Mouse (Mus musculus): Measurements from ENCODE around the gene Dlec1. TPM values are rescaled to one million over a fixed set of nuclear protein-coding genes. Genes with fewer than 3 reads are reported as not detected.

The Dlec1 gene
- polyA plus RNA-seq (2015; fragmentation: Nextera tagmentation; extraction: Ambion mirVana): 0.05 TPM in 2 replicates

- 0 out of 2 replicates have a peak within 1 kb of the TSS, but pooled peaks have one; percentile 1 for H3K9ac ChIP-seq (replicated peaks)
- peak; percentile 28 for TF ChIP-seq CTCF (IDR thresholded peaks at IDR 0.05; ENCODE audit: low read depth)
- TF ChIP-seq EP300 (IDR thresholded peaks at IDR 0.05; ENCODE audit: low read depth): no peak
- H3K4me3 ChIP-seq (ENCODE audit: low read depth, low read length): peak within 1 kb of the TSS; percentile 55
- peaks cover 10% of the 10 kb centered on the region; the same call in 1 of the 2 replicates for H3K4me1 ChIP-seq (ENCODE audit: insufficient read depth)
- no peaks in the 10 kb centered on the region for H3K36me3 ChIP-seq (replicated peaks; ENCODE audit: insufficient read depth, low read length)
- no peaks in the 10 kb centered on the region for H3K9me3 ChIP-seq (ENCODE audit: low read length)
- DNase-seq (peak; percentile 72), ATAC-seq (peak; percentile 83)
- 4% methylated on average over 44 of the region's 44 CpGs for WGBS (ENCODE audit: insufficient replicate concordance)
- H3K4me2 ChIP-seq (ENCODE audit: low read depth, low read length): peak within 1 kb of the TSS; percentile 76
- H3K27ac ChIP-seq (ENCODE audit: low read depth): no peak within 1 kb of the TSS
- 0 out of 2 replicates have a peak, but pooled peaks cover 4% of the 10 kb centered on the region for H3K27me3 ChIP-seq (ENCODE audit: insufficient read depth, low read length)
Measured at GRCm38 (mm10) chr9:119101992-119102782, at the start of gene Dlec1. Gene Dlec1 (plus strand): TSS chr9:119102478.

- no peak for ATAC-seq
- Histone ChIP-seq H3K27me3 (ENCODE audit: insufficient read depth, low read length) (0 out of 2 replicates have a peak, but pooled peaks cover 4% of the 10 kb centered on the region), H3K36me3 (replicated peaks; ENCODE audit: insufficient read depth, low read length) (no peaks in the 10 kb centered on the region), H3K27ac (ENCODE audit: low read depth) (no peak overlapping the region), H3K4me3 (ENCODE audit: low read depth, low read length) (no peak overlapping the region), H3K9me3 (ENCODE audit: low read length) (no peaks in the 10 kb centered on the region), H3K4me1 (ENCODE audit: insufficient read depth) (peaks cover 17% of the 10 kb centered on the region), H3K9ac (replicated peaks) (no peak overlapping the region), H3K4me2 (ENCODE audit: low read depth, low read length) (no peak overlapping the region)
- DNase-seq: no peak
- TF ChIP-seq EP300 (IDR thresholded peaks at IDR 0.05; ENCODE audit: low read depth) (no peak), CTCF (IDR thresholded peaks at IDR 0.05; ENCODE audit: low read depth) (no peak)
- WGBS (ENCODE audit: insufficient replicate concordance): 58% methylated on average over 9 of the region's 9 CpGs
Measured at GRCm38 (mm10) chr9:119053964-119054576, 48.2 kb upstream of the Dlec1 start.

GRCm38 (mm10) chr9:119055336-119055735 is 46.9 kb upstream of the Dlec1 start:
- H3K9ac ChIP-seq (replicated peaks): no peak overlapping the region
- H3K4me3 ChIP-seq (ENCODE audit: low read depth, low read length): no peak overlapping the region
- TF ChIP-seq CTCF (IDR thresholded peaks at IDR 0.05; ENCODE audit: low read depth) (no peak), EP300 (IDR thresholded peaks at IDR 0.05; ENCODE audit: low read depth) (no peak)
- DNase-seq: no peak
- H3K27ac ChIP-seq (ENCODE audit: low read depth): no peak overlapping the region
- H3K4me2 ChIP-seq (ENCODE audit: low read depth, low read length): no peak overlapping the region
- H3K36me3 ChIP-seq (replicated peaks; ENCODE audit: insufficient read depth, low read length): no peaks in the 10 kb centered on the region
- no peaks in the 10 kb centered on the region for H3K9me3 ChIP-seq (ENCODE audit: low read length)
- H3K27me3 ChIP-seq (ENCODE audit: insufficient read depth, low read length): 0 out of 2 replicates have a peak, but pooled peaks cover 4% of the 10 kb centered on the region
- H3K4me1 ChIP-seq (ENCODE audit: insufficient read depth): peaks cover 17% of the 10 kb centered on the region
- WGBS (ENCODE audit: insufficient replicate concordance): 60% methylated on average over 4 of the region's 4 CpGs
- ATAC-seq: no peak

- TF ChIP-seq EP300 (IDR thresholded peaks at IDR 0.05; ENCODE audit: low read depth) (no peak), CTCF (IDR thresholded peaks at IDR 0.05; ENCODE audit: low read depth) (no peak)
- Histone ChIP-seq H3K4me3 (ENCODE audit: low read depth, low read length) (no peak overlapping the region), H3K9ac (replicated peaks) (no peak overlapping the region), H3K9me3 (ENCODE audit: low read length) (no peaks in the 10 kb centered on the region), H3K4me1 (ENCODE audit: insufficient read depth) (peaks cover 3% of the 10 kb centered on the region), H3K36me3 (replicated peaks; ENCODE audit: insufficient read depth, low read length) (no peaks in the 10 kb centered on the region), H3K4me2 (ENCODE audit: low read depth, low read length) (no peak overlapping the region), H3K27me3 (ENCODE audit: insufficient read depth, low read length) (0 out of 2 replicates have a peak, but pooled peaks cover under 1% of the 10 kb centered on the region), H3K27ac (ENCODE audit: low read depth) (no peak overlapping the region)
- ATAC-seq: no peak
- no peak for DNase-seq
- 85% methylated on average over 7 of the region's 7 CpGs for WGBS (ENCODE audit: insufficient replicate concordance)
Measured at GRCm38 (mm10) chr9:119058245-119058644, 44.0 kb upstream of the Dlec1 start.

GRCm38 (mm10) chr9:119060701-119061100 is 41.6 kb upstream of the Dlec1 start:
- 82% methylated on average over 10 of the region's 10 CpGs for WGBS (ENCODE audit: insufficient replicate concordance)
- H3K9me3 ChIP-seq (ENCODE audit: low read length): no peaks in the 10 kb centered on the region
- H3K4me2 ChIP-seq (ENCODE audit: low read depth, low read length): no peak overlapping the region
- TF ChIP-seq CTCF (IDR thresholded peaks at IDR 0.05; ENCODE audit: low read depth) (no peak), EP300 (IDR thresholded peaks at IDR 0.05; ENCODE audit: low read depth) (no peak)
- H3K4me3 ChIP-seq (ENCODE audit: low read depth, low read length): no peak overlapping the region
- H3K27me3 ChIP-seq (ENCODE audit: insufficient read depth, low read length): no peaks in the 10 kb centered on the region
- H3K4me1 ChIP-seq (ENCODE audit: insufficient read depth): peaks cover 7% of the 10 kb centered on the region
- no peak overlapping the region for H3K9ac ChIP-seq (replicated peaks)
- DNase-seq: no peak
- H3K36me3 ChIP-seq (replicated peaks; ENCODE audit: insufficient read depth, low read length): no peaks in the 10 kb centered on the region
- ATAC-seq: no peak
- H3K27ac ChIP-seq (ENCODE audit: low read depth): no peak overlapping the region

- 44% methylated on average over 19 of the region's 19 CpGs for WGBS (ENCODE audit: insufficient replicate concordance)
- H3K9ac ChIP-seq (replicated peaks): no peak overlapping the region
- H3K27ac ChIP-seq (ENCODE audit: low read depth): no peak overlapping the region
- H3K4me2 ChIP-seq (ENCODE audit: low read depth, low read length): peak overlapping the region; percentile 29
- 0 out of 2 replicates have a peak, but pooled peaks have one; percentile 39 for ATAC-seq
- no peaks in the 10 kb centered on the region for H3K27me3 ChIP-seq (ENCODE audit: insufficient read depth, low read length)
- TF ChIP-seq CTCF (IDR thresholded peaks at IDR 0.05; ENCODE audit: low read depth) (no peak), EP300 (IDR thresholded peaks at IDR 0.05; ENCODE audit: low read depth) (no peak)
- H3K9me3 ChIP-seq (ENCODE audit: low read length): no peaks in the 10 kb centered on the region
- no peaks in the 10 kb centered on the region for H3K36me3 ChIP-seq (replicated peaks; ENCODE audit: insufficient read depth, low read length)
- peaks cover 7% of the 10 kb centered on the region for H3K4me1 ChIP-seq (ENCODE audit: insufficient read depth)
- peak overlapping the region; percentile 17; the same call in 1 of the 2 replicates for H3K4me3 ChIP-seq (ENCODE audit: low read depth, low read length)
- DNase-seq: peak; percentile 46
Measured at GRCm38 (mm10) chr9:119063036-119063644, 39.1 kb upstream of the Dlec1 start.
